Mouse (Mus musculus) urinary bladder, adult 2 months (tissue): ENCODE measurements at regions not wholly inside any gene's neighbourhood (a gene's known extent, or its start where the extent isn't known, plus 50 kb on each side); places are given as distances from the start of the nearest gene placed in this dataset.

ENCODE experiments used
- DNase-seq: peaks from one replicate; pipeline ENCODE4 v3.0.0; 2022; ENCODE audit warnings: low spot score

GRCm38 (mm10) chr2:30676450-30676832 is 81.6 kb downstream of the Cstad start:
- DNase-seq, result no peak

GRCm38 (mm10) chr2:30675839-30676238 is 81.0 kb downstream of the Cstad start:
- no peak for DNase-seq

- DNase-seq, result no peak
Measured at GRCm38 (mm10) chr2:30670836-30671586, 76.2 kb downstream of the Cstad start.

GRCm38 (mm10) chr2:30667468-30667867 is 72.6 kb downstream of the Cstad start:
- no peak for DNase-seq

DNA sequence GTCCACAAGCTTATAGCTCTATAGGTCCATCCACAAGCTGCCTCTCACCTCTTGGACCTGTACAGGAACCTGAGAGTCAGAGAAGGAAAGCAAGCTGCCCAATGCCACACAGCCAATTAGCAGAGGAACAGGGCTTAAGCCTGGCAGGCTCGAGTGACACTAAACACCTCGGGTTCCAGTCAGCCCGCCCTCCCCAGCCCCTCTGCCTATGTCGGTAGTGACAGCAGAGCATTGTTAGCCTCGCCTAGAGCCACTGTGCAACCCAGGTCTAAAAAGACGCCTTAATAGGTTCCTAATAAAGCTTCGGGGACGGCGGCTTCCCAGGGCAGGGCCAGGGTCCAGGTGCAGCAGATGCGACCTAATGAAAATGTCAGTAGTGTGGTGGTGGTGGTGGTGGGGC is 66.3 kb downstream of the Cstad start:
- DNase-seq, result no peak

DNA sequence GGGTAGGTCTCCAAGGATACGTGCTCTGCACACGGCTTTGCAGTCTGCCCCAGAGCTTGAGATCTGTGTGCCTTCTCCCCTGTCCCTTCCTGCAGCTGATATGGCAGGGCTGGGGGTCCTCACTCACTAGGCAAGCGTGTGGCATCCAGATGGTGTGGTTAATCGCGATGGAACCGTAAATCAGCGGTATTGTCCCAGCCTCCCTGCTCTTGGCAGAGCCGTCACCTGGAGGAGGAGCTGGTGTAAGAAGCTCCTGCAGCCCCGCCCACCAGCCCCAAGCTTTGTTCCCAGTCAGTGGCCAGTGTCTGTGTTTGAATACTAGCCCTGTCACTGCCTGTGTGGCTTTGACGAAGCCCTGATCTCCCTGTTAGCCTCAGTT is 65.8 kb downstream of the Cstad start:
- no peak for DNase-seq

DNA sequence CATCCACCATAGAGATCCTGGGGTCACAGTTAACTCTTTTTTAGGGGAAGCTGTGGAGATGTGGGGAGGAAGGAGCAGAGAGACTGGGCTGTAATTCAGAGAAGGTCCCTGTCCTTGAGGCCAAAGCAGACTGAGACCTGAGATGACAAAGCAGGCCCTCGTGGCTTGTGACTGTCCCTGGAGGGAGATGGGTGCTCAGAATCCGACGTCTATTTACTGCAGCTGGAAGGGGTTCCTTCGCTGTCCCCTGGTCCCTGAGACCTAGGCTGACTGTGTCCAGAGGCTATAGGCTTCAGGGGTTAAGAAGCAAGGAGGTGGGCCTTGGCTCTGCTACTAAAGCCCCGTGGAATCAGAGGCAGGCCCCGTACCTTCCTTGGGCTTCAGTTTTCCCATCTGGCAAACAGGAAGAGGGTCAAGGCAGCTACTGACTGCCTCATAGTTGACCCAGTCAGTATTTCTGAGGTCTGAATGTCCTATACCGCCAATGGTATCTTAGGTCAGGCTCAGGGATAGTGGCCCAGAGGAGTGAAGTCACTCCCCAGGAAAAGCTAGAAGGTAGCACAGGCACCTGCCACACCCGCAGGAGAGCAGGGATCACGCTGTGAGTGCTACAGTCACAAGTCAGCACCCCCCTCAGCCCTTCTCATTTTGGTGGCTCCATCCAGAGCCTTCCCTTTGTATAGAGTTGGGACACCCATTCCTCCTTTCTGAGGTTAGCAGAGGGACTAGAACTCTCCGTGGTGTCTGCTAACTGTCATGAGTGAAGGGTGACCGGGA is 65.2 kb downstream of the Cstad start:
- no peak for DNase-seq

GRCm38 (mm10) chr2:30658844-30659555 is 64.2 kb downstream of the Cstad start:
- DNase-seq, result no peak
